Mouse (Mus musculus): ENCODE results near the gene Rad9a.

DNA sequence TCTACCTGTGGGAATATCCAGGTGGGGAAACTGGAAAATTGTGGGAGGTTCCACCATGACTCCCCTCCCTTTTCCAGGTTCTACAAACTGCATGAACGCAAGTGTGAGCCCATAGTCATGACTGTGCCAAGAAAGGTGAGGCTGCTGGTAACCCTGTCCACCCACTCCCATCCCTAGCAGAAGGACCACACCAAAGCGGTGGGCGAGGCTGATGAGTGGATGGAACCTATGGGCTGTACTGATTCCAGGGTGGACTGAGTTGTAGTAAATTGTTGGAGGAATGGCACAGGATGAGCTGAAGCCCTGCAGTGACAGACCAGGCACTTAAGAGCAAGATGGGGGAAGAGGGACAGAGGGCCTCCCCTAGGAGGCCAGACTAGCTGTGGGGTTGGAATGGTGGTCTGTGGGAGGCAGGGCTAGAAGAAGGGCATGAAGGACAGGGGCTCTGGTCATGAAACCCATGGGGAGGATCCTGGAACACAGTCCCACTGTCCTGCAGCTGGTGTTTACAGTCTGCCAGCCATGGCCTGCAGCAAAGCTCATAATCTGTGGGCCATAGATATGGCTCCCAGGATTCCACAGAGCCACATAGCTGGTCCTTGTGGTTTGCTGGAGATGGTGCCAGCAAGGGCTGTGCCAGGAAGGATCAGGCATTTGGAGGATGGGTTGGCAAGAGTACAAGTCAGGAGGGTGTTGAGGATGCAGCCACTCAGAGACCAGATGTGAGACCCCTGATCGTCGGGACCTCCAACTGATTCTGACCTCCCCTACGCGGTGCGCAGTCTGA, 48.8 kb downstream of the Rad9a start:
- no peak for TF ChIP-seq CTCF (IDR thresholded peaks at IDR 0.05)
- TF ChIP-seq POLR2A (IDR thresholded peaks at IDR 0.05; ENCODE audit: insufficient read depth, low read depth, low read length): no peak
- no peak for TF ChIP-seq EP300 (IDR thresholded peaks at IDR 0.05; ENCODE audit: insufficient read depth, low read depth, low read length)

All from heart, adult 2 months (tissue).